Mouse (Mus musculus) G1E (cell line): ENCODE measurements around the gene Iqcd.

Source experiments
- CTCF ChIP-seq: IDR thresholded peaks from 2 replicates; pipeline ENCODE4 v1.5.1; 2012; ENCODE audit warnings: low read depth, low read length, inconsistent platforms, mixed read lengths
- POLR2AphosphoS5 ChIP-seq: IDR thresholded peaks from 2 replicates; pipeline ENCODE4 v1.6.1; 2012; ENCODE audit warnings: low read depth, low read length, inconsistent platforms; ENCODE audit not compliant: insufficient replicate concordance

GRCm38 (mm10) chr5:120609246-120609775 lies 20.5 kb downstream of the Iqcd start:
- TF ChIP-seq CTCF (no peak), POLR2AphosphoS5 (no peak)
